Mouse (Mus musculus): ENCODE results near the gene Tnrc6c. TPM values are rescaled to one million over a fixed set of nuclear protein-coding genes. Genes with fewer than 3 reads are reported as not detected.

The Tnrc6c gene
- polyA plus RNA-seq, 1 experiment, result 14.9 TPM

GRCm38 (mm10) chr11:117749414-117749813, 95.3 kb downstream of the Tnrc6c start:
- Histone ChIP-seq H3K36me3 (ENCODE audit: control insufficient read depth, insufficient read depth, low read length) (peaks cover 9% of the 10 kb centered on the region), H3K27me3 (replicated peaks; ENCODE audit: control insufficient read depth, insufficient read depth, low read length) (no peaks in the 10 kb centered on the region), H3K4me3 (ENCODE audit: insufficient read depth, low read depth, low read length) (no peak overlapping the region), H3K4me1 (ENCODE audit: control insufficient read depth, insufficient read depth, low read length) (no peaks in the 10 kb centered on the region; the same call in 1 of the 2 replicates), H3K27ac (ENCODE audit: insufficient read depth, low read depth, low read length) (no peak overlapping the region)
- TF ChIP-seq CTCF (conservative IDR thresholded peaks at IDR 0.05; ENCODE audit: insufficient read depth, insufficient read length, low read depth, low read length) (no peak), POLR2A (IDR thresholded peaks at IDR 0.05; ENCODE audit: low read depth, low read length) (no peak)
- DNase-seq, result no peak
- 86% methylated on average over 10 of the region's 10 CpGs for WGBS

DNA sequence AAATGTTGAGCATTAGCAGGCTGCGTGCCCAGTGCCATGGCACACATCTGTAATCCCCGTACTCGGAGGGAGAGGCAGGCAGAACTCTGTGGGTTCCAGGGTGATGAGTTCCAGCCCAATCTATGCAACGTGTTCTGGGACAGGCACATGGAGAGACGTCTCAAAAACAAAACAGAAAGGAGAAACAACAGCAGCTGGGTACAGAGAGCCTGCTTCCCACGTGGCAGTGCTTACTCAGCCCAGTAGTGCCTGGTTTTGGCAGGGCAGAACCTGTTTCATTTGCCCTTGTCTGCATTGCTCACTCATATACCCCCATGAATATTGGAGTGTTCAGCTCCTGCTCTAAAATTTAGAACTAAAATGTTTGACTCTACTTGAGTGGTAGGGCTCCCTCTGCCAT, 97.5 kb downstream of the Tnrc6c start:
- WGBS, result 73% methylated on average over 6 of the region's 6 CpGs

DNA sequence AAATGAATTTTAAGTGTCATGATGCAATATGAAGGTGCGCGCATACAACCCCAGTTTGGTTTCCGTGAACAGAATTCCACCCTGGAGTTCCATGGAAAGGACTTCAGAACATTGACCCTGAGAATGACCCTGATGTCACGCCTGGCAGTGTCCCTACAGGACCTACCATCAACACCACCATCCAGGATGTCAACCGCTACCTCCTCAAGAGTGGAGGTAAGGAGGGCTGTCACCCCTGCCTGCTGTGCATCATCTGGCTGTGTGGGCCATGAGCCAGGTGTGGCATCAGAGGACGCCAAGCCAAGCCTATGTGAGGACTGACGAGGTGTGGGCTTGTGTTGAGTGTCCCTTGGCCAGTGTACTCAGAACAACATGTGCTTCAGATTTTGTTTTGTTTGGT, 101.8 kb downstream of the Tnrc6c start:
- no peak overlapping the region for H3K27ac ChIP-seq (ENCODE audit: insufficient read depth, low read depth, low read length)
- no peaks in the 10 kb centered on the region; the same call in 1 of the 2 replicates for H3K4me1 ChIP-seq (ENCODE audit: control insufficient read depth, insufficient read depth, low read length)
- H3K36me3 ChIP-seq (ENCODE audit: control insufficient read depth, insufficient read depth, low read length), result peaks cover 1% of the 10 kb centered on the region; the same call in 1 of the 2 replicates
- no peak overlapping the region for H3K4me3 ChIP-seq (ENCODE audit: insufficient read depth, low read depth, low read length)
- TF ChIP-seq CTCF (conservative IDR thresholded peaks at IDR 0.05; ENCODE audit: insufficient read depth, insufficient read length, low read depth, low read length) (no peak), POLR2A (IDR thresholded peaks at IDR 0.05; ENCODE audit: low read depth, low read length) (no peak)
- DNase-seq, result no peak
- H3K27me3 ChIP-seq (replicated peaks; ENCODE audit: control insufficient read depth, insufficient read depth, low read length), result no peaks in the 10 kb centered on the region
- WGBS, result 98% methylated on average over 7 of the region's 7 CpGs

More for the DNA sequence above, 97.5 kb downstream of the Tnrc6c start:
- no peaks in the 10 kb centered on the region for H3K27me3 ChIP-seq (replicated peaks; ENCODE audit: control insufficient read depth, insufficient read depth, low read length)
- H3K27ac ChIP-seq (ENCODE audit: insufficient read depth, low read depth, low read length), result peak overlapping the region; percentile 42; the same call in 1 of the 2 replicates
- peaks cover 9% of the 10 kb centered on the region for H3K36me3 ChIP-seq (ENCODE audit: control insufficient read depth, insufficient read depth, low read length)
- no peaks in the 10 kb centered on the region; the same call in 1 of the 2 replicates for H3K4me1 ChIP-seq (ENCODE audit: control insufficient read depth, insufficient read depth, low read length)
- TF ChIP-seq POLR2A (IDR thresholded peaks at IDR 0.05; ENCODE audit: low read depth, low read length), result no peak
- TF ChIP-seq CTCF (conservative IDR thresholded peaks at IDR 0.05; ENCODE audit: insufficient read depth, insufficient read length, low read depth, low read length), result no peak
- H3K4me3 ChIP-seq (ENCODE audit: insufficient read depth, low read depth, low read length), result no peak overlapping the region
- DNase-seq, result peak; percentile 50

DNA sequence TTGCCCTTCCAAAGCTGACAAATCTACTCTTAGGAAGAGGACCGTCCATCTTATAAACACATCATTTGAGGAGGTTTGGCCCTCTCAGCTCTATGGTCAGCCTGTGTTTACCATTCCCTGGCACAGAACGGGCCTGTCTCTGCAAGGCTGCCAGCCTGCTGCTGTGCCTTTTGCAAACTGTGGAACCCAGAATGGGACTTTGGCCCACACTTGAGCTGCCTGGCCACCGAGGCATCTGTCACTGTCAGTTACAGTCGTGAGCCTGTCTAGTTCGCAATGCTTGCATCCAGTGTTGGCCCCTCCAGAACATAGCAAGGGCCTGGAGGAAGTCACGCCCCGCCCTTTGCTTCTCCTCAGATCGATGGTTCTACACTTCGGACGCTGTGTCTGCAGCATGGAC, 105.2 kb downstream of the Tnrc6c start:
- peak; percentile 32 for DNase-seq
- Histone ChIP-seq H3K36me3 (ENCODE audit: control insufficient read depth, insufficient read depth, low read length) (peaks cover 1% of the 10 kb centered on the region; the same call in 1 of the 2 replicates), H3K4me1 (ENCODE audit: control insufficient read depth, insufficient read depth, low read length) (no peaks in the 10 kb centered on the region), H3K27ac (ENCODE audit: insufficient read depth, low read depth, low read length) (no peak overlapping the region), H3K27me3 (replicated peaks; ENCODE audit: control insufficient read depth, insufficient read depth, low read length) (no peaks in the 10 kb centered on the region), H3K4me3 (ENCODE audit: insufficient read depth, low read depth, low read length) (no peak overlapping the region)
- whole genome bisulfite sequencing, result 69% methylated on average over 10 of the region's 10 CpGs
- TF ChIP-seq CTCF (conservative IDR thresholded peaks at IDR 0.05; ENCODE audit: insufficient read depth, insufficient read length, low read depth, low read length) (no peak), POLR2A (IDR thresholded peaks at IDR 0.05; ENCODE audit: low read depth, low read length) (no peak)

GRCm38 (mm10) chr11:117760374-117761119, 106.5 kb downstream of the Tnrc6c start:
- Histone ChIP-seq H3K36me3 (ENCODE audit: control insufficient read depth, insufficient read depth, low read length) (no peaks in the 10 kb centered on the region), H3K27me3 (replicated peaks; ENCODE audit: control insufficient read depth, insufficient read depth, low read length) (no peaks in the 10 kb centered on the region), H3K4me1 (ENCODE audit: control insufficient read depth, insufficient read depth, low read length) (no peaks in the 10 kb centered on the region), H3K27ac (ENCODE audit: insufficient read depth, low read depth, low read length) (0 out of 2 replicates have a peak overlapping the region, but pooled peaks have one; percentile 8), H3K4me3 (ENCODE audit: insufficient read depth, low read depth, low read length) (no peak overlapping the region)
- 54% methylated on average over 26 of the region's 26 CpGs for WGBS
- peak; percentile 69 for DNase-seq
- TF ChIP-seq CTCF (conservative IDR thresholded peaks at IDR 0.05; ENCODE audit: insufficient read depth, insufficient read length, low read depth, low read length) (no peak), POLR2A (IDR thresholded peaks at IDR 0.05; ENCODE audit: low read depth, low read length) (no peak)

- TF ChIP-seq CTCF (conservative IDR thresholded peaks at IDR 0.05; ENCODE audit: insufficient read depth, insufficient read length, low read depth, low read length), result no peak
- TF ChIP-seq POLR2A (IDR thresholded peaks at IDR 0.05; ENCODE audit: low read depth, low read length), result no peak
- DNase-seq, result no peak
- Histone ChIP-seq H3K4me1 (ENCODE audit: control insufficient read depth, insufficient read depth, low read length) (peaks cover 9% of the 10 kb centered on the region), H3K27ac (ENCODE audit: insufficient read depth, low read depth, low read length) (no peak overlapping the region), H3K27me3 (replicated peaks; ENCODE audit: control insufficient read depth, insufficient read depth, low read length) (no peaks in the 10 kb centered on the region), H3K36me3 (ENCODE audit: control insufficient read depth, insufficient read depth, low read length) (no peaks in the 10 kb centered on the region), H3K4me3 (ENCODE audit: insufficient read depth, low read depth, low read length) (no peak overlapping the region)
- WGBS, result 88% methylated on average over 13 of the region's 13 CpGs
Observed at GRCm38 (mm10) chr11:117761801-117762200, 107.7 kb downstream of the Tnrc6c start.

DNA sequence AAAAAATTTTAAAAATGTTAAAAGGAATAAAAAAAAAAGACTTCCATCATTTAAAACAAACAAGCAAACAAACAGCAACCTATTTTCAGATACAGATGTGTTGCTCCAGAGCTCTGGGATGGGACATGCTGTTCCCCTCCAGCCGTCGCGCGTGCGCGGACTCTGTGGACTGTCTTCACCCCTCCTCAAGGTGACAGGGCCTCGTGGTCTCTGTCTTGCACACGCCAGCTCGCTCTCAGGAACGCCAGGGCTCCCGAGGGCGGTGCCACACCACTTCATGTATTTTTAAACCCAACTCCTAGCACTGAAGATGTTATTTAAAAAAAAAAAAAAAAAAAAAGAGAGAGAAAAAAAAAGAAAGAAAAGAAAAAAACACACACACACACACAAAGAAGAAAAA, 108.2 kb downstream of the Tnrc6c start:
- no peak for DNase-seq
- H3K4me3 ChIP-seq (ENCODE audit: insufficient read depth, low read depth, low read length), result no peak overlapping the region
- WGBS, result 60% methylated on average over 12 of the region's 12 CpGs
- H3K27ac ChIP-seq (ENCODE audit: insufficient read depth, low read depth, low read length), result no peak overlapping the region
- no peak for TF ChIP-seq CTCF (conservative IDR thresholded peaks at IDR 0.05; ENCODE audit: insufficient read depth, insufficient read length, low read depth, low read length)
- no peak for TF ChIP-seq POLR2A (IDR thresholded peaks at IDR 0.05; ENCODE audit: low read depth, low read length)
- H3K36me3 ChIP-seq (ENCODE audit: control insufficient read depth, insufficient read depth, low read length), result no peaks in the 10 kb centered on the region
- H3K27me3 ChIP-seq (replicated peaks; ENCODE audit: control insufficient read depth, insufficient read depth, low read length), result no peaks in the 10 kb centered on the region
- H3K4me1 ChIP-seq (ENCODE audit: control insufficient read depth, insufficient read depth, low read length), result peaks cover 10% of the 10 kb centered on the region

All from kidney, adult 2 months (tissue).